Mouse (Mus musculus) liver, postnatal 0 days (tissue): ENCODE data around the gene Gria1.

Experiments used
- CTCF ChIP-seq: sonication (generic); IDR thresholded peaks from 2 replicates; pipeline ENCODE4 v1.5.1; 2016; ENCODE audit warnings: antibody characterized with exemption, low read depth
- EP300 ChIP-seq: IDR thresholded peaks from 2 replicates; pipeline ENCODE4 v1.6.1; 2016; ENCODE audit warnings: antibody characterized with exemption, low read depth, mild to moderate bottlenecking

DNA sequence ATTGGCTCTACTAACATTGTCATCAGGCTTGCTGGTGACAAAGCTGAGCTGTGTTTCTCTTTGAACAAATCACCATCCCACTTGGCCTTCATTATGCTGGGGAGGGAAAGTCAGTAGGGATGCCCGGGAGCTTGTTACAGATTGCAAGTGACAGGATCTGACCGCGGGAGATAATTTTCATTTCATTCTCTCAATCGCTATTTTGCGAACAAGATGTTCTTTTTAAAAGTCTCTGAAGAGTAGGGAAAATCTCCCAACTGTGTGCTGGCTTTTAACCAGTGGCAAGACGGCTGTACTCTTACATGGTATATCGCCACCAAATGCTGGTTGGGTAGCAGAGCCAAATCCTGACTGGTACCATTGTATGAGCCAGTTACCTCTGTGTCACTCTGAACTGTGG is 202.9 kb downstream of the Gria1 start:
- TF ChIP-seq CTCF (no peak), EP300 (no peak)
